Mouse (Mus musculus) kidney, adult 2 months (tissue): ENCODE data around the gene Eda.

Experiments used
- CTCF ChIP-seq: fragments of 200-500 bp; conservative IDR thresholded peaks from 2 replicates; pipeline ENCODE4 v1.5.1; 2011; ENCODE audit warnings: low read depth, mild to moderate bottlenecking, control low read depth, low read length, moderate library complexity, mixed read lengths; ENCODE audit not compliant: insufficient read depth, insufficient read length
- POLR2A ChIP-seq: fragments of 200-500 bp; IDR thresholded peaks from one replicate; pipeline ENCODE4 v1.6.1; 2011; ENCODE audit warnings: low read depth, low read length, control low read depth

DNA sequence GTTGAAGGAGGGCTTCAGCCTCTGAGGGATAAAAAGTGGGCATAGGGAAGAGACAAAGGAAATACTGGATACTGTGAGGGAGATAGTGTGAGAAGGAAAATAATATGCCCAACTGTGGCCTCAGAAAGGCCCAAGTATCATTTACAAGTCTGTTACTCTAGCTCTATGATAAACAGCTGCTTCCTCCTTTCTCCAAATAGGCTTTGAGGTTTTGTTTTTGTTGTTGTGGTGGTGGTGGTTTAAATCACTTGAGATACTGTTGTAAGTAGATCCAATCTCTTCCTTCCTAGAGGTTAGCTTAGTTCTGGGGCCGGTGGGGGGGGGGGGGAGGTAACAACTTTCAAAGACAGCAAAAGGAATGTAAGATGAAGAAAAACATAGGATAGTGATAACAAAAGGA, 143.0 kb downstream of the Eda start:
- TF ChIP-seq CTCF (no peak), POLR2A (no peak)
